Mouse (Mus musculus): Measurements from ENCODE around the gene Gstm5. TPM values are rescaled to one million over a fixed set of nuclear protein-coding genes. Genes with fewer than 3 reads are reported as not detected.

The Gstm5 gene
- total and polyA plus RNA-seq, 3 experiments: 134 to 164 TPM; not detected in 1

DNA sequence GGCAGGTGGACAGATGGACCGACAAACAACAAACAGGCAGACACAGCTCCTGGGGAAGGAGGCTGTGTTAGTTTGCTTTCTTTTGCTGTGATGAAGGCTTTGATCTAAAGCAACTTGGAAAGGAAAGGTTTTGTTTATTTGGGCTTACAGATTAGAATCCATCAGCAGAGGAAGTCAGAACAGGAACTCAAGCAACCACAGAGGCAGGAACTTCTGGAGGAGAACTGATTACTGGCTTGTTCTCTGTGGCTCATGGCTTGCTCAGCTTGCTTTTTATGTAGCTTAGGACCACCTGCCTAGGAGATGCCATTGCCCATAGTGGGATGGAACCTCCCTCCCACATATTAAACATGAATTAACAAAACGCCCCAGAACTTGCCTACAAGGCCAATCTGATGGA, 33.1 kb upstream of the Gstm5 start (continued):
- no peak for TF ChIP-seq HCFC1 (IDR thresholded peaks at IDR 0.05; ENCODE audit: low read depth, low read length)
- no peak for TF ChIP-seq CHD1 (IDR thresholded peaks at IDR 0.05; ENCODE audit: low read depth, low read length)

DNA sequence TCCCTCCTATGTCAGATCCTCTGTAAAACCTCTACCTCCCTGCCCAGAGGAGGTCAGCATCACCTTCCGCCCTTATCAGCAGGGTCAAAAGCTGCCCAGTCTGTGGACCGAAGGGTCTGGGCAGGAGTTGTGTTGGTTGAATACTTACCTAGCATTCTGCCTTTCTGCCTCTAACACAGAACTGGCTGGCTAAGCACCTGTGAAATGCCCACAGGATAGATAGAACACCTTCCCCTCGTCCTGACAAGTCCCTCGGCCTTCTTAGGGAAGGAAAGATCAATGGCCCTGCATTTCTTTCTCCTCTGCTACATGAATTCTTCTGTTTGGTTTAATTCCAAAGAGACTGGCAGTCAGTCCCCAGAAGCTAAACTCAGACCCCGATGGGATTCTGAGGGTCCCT, 32.1 kb upstream of the Gstm5 start:
- Histone ChIP-seq H3K27me3 (ENCODE audit: control insufficient read depth in 1 of 2, insufficient read depth in 2 of 2, low read length in 2 of 2) (no peaks in the 10 kb centered on the region), H3K4me3 (ENCODE audit: control insufficient read depth in 1 of 2, insufficient read depth in 1 of 2, low read depth in 2 of 2, low read length in 2 of 2) (no peak overlapping the region), H3K9me3 (replicated peaks; ENCODE audit: insufficient read depth, low read length) (no peaks in the 10 kb centered on the region), H3K79me2 (ENCODE audit: control insufficient read depth, insufficient read depth, low read length, poor library complexity) (no peaks in the 10 kb centered on the region), H3K36me3 (ENCODE audit: control insufficient read depth in 1 of 2, insufficient read depth in 2 of 2, low read length in 2 of 2) (peaks cover 0 to 4% of the 10 kb centered on the region in 2 experiments; a peak in 1 of 4 replicates), H3K27ac (ENCODE audit: control insufficient read depth, low read depth, low read length) (no peak overlapping the region), H3K9ac (ENCODE audit: control insufficient read depth, low read depth, low read length, poor library complexity, severe bottlenecking) (no peak overlapping the region), H3K4me1 (ENCODE audit: control insufficient read depth in 1 of 2, insufficient read depth in 2 of 2, low read length in 2 of 2) (peaks cover 0 to 9% of the 10 kb centered on the region in 2 experiments; a peak in 2 of 4 replicates)
- DNase-seq (ENCODE audit: low read depth, low spot score): no peak
- TF ChIP-seq MYC (IDR thresholded peaks at IDR 0.05; ENCODE audit: low read depth, low read length) (no peak), ZKSCAN1 (IDR thresholded peaks at IDR 0.05; ENCODE audit: low read depth, low read length) (no peak), HCFC1 (IDR thresholded peaks at IDR 0.05; ENCODE audit: low read depth, low read length) (no peak), USF2 (IDR thresholded peaks at IDR 0.05; ENCODE audit: borderline replicate concordance in 1 of 2, insufficient read depth in 1 of 2, low read depth in 1 of 2, low read length in 2 of 2) (no peak), USF1 (IDR thresholded peaks at IDR 0.05; ENCODE audit: low read depth, low read length) (no peak), NELFE (IDR thresholded peaks at IDR 0.05; ENCODE audit: low read depth, low read length) (no peak), RCOR1 (IDR thresholded peaks at IDR 0.05; ENCODE audit: low read depth, low read length) (no peak), ELF1 (IDR thresholded peaks at IDR 0.05; ENCODE audit: low read depth, low read length) (no peak), JUND (IDR thresholded peaks at IDR 0.05; ENCODE audit: low read depth, low read length) (no peak)

DNA sequence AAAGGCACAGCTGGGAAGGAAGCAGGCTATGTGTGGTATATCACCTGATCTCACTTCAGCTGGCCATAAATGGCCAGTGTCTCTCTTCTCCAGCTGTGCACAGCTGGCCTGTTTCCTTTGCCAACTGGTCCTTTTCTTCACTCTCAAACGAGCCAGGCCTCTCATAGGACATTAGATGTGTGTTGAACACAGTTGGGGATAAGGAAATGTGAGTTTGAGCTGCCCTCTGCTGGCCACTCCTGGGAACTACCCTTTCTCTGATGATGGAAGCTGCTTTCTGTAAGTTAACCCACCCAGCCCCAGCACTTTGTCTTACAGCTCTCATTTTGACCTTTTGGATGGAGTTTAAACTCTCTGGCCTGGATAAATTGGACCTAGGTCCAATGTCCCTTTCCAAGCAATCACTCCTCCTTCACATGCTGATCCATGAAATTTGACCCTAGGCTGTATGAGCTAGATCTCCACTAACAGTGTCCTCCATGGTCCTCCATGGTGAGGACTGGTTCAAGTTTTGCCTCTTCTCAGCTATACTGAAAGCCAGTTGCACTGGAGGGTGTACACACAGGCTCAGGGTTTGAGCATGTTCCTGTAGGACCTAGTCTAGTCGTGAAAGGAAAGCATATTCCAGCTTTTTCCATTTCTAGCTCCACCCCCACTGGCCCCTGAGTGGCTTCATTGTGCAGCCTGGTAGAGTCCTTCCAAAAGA, 31.6 kb upstream of the Gstm5 start:
- Histone ChIP-seq H3K4me1 (ENCODE audit: control insufficient read depth in 1 of 2, insufficient read depth in 2 of 2, low read length in 2 of 2) (peaks cover 0 to 9% of the 10 kb centered on the region in 2 experiments; a peak in 2 of 4 replicates), H3K27me3 (ENCODE audit: control insufficient read depth in 1 of 2, insufficient read depth in 2 of 2, low read length in 2 of 2) (no peaks in the 10 kb centered on the region), H3K9ac (ENCODE audit: control insufficient read depth, low read depth, low read length, poor library complexity, severe bottlenecking) (no peak overlapping the region), H3K79me2 (ENCODE audit: control insufficient read depth, insufficient read depth, low read length, poor library complexity) (no peaks in the 10 kb centered on the region), H3K4me3 (ENCODE audit: control insufficient read depth in 1 of 2, insufficient read depth in 1 of 2, low read depth in 2 of 2, low read length in 2 of 2) (no peak overlapping the region), H3K27ac (ENCODE audit: control insufficient read depth, low read depth, low read length) (no peak overlapping the region), H3K36me3 (ENCODE audit: control insufficient read depth in 1 of 2, insufficient read depth in 2 of 2, low read length in 2 of 2) (peaks cover 0 to 4% of the 10 kb centered on the region in 2 experiments; a peak in 1 of 4 replicates), H3K9me3 (replicated peaks; ENCODE audit: insufficient read depth, low read length) (no peaks in the 10 kb centered on the region)
- peak; percentile 82 to 97 (median 85) for TF ChIP-seq CTCF (IDR thresholded peaks at IDR 0.05 in 2 of 3, conservative IDR thresholded peaks at IDR 0.05 in 1 of 3; ENCODE audit: control insufficient read depth in 1 of 3, insufficient read depth in 1 of 3, low read depth in 2 of 3, low read length in 3 of 3, poor library complexity in 1 of 3, severe bottlenecking in 1 of 3)
- peak; percentile 98 for TF ChIP-seq RAD21 (IDR thresholded peaks at IDR 0.05; ENCODE audit: low read depth, low read length)
- peak; percentile 97 for TF ChIP-seq ZC3H11A (IDR thresholded peaks at IDR 0.05; ENCODE audit: low read depth, low read length)
- TF ChIP-seq SMC3 (IDR thresholded peaks at IDR 0.05; ENCODE audit: low read depth, low read length): peak; percentile 98
- TF ChIP-seq JUND (IDR thresholded peaks at IDR 0.05; ENCODE audit: low read depth, low read length): no peak
- peak; percentile 87 for DNase-seq (ENCODE audit: low read depth, low spot score)

Measured in MEL (cell line).